In the genomic region with DNA sequence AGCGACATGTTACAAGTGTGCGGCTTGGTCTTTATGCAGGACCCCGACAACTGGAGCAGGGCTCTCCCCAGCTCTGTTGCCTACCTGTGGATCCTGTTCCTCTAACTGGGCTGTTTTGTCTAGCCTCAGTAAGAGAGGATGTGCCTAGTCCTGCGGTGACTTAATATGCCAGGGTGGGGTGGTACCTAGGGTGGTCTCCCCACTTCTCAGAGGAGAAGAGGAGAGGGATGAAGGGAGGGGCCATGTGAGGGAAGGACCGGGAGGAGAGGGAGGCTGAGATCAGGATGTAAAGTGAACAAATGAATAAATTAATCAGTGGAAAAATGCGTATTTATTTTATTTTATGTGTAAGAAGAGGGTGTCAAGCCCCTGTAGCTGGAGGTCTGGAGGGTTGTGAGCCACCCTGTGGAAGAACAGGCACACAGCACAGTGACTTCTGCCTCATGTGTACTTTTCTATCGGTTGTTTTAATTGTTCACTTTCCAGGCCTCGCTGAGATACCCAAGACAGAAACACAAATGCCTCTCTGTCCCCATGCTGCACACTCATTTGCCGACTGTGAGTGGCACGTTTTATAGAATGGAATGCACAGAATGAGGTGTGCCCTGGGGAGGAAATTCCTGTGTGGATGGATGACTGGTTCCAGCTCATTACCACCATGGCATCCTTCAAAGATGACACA, we compare ENCODE assay signal across 10 mouse cellular contexts. TPM values are rescaled to one million over a fixed set of nuclear protein-coding genes. Genes with fewer than 3 reads are reported as not detected.
A peak's percentile ranks its signal among the peaks of the same experiment; 100 is the strongest.
DNase-seq lines count a peak whose midpoint lies in the region; ATAC-seq and TF ChIP-seq lines count a peak whose summit lies in the region.
"Had no signal": no experiment of that assay in that cellular context is flagged by ENCODE, and none has a peak within 500 bp of the region (broad histone marks: within the 10 kb centered on the region; RNA-seq: fewer than 3 reads in every experiment).

No protein-coding gene starts in this region.

- WGBS in kidney, adult 2 months = 53% methylated on average over 10 of the region's 10 CpGs
- 50% methylated on average over 10 of the region's 10 CpGs for WGBS in embryonic facial prominence, embryonic 12.5 days
- 52% methylated on average over 10 of the region's 10 CpGs for WGBS in hindbrain, postnatal 0 days
- WGBS in neural tube, embryonic 11.5 days = 63% methylated on average over 10 of the region's 10 CpGs
- whole genome bisulfite sequencing in liver, embryonic 12.5 days (ENCODE audit: insufficient replicate concordance) = 71% methylated on average over 10 of the region's 10 CpGs

- H3K4me1 ChIP-seq in kidney, adult 2 months (ENCODE audit: control insufficient read depth, insufficient read depth, low read length) = no peaks in the 10 kb centered on the region
- H3K4me1 ChIP-seq in embryonic facial prominence, embryonic 12.5 days = peaks cover 4% of the 10 kb centered on the region; the same call in 1 of the 2 replicates
- H3K4me1 ChIP-seq in hindbrain, postnatal 0 days (ENCODE audit: insufficient read depth, low read length) = no peaks in the 10 kb centered on the region
- no peaks in the 10 kb centered on the region; the same call in 1 of the 2 replicates for H3K4me1 ChIP-seq in neural tube, embryonic 11.5 days (ENCODE audit: control insufficient read depth, insufficient read depth, low read length)
- no peaks in the 10 kb centered on the region for H3K4me1 ChIP-seq in liver, embryonic 12.5 days

- H3K9ac ChIP-seq in embryonic facial prominence, embryonic 12.5 days = no peak overlapping the region
- no peak overlapping the region for H3K9ac ChIP-seq in hindbrain, postnatal 0 days (replicated peaks; ENCODE audit: low read length)
- H3K9ac ChIP-seq in neural tube, embryonic 11.5 days (ENCODE audit: low read length) = no peak overlapping the region
- H3K9ac ChIP-seq in liver, embryonic 12.5 days = no peak overlapping the region

- no peak for TF ChIP-seq POLR2A in kidney, adult 2 months (IDR thresholded peaks at IDR 0.05; ENCODE audit: low read depth, low read length)

- H3K4me3 ChIP-seq in kidney, adult 2 months (ENCODE audit: insufficient read depth, low read depth, low read length) = no peak overlapping the region
- H3K4me3 ChIP-seq in embryonic facial prominence, embryonic 12.5 days = no peak overlapping the region
- H3K4me3 ChIP-seq in hindbrain, postnatal 0 days (ENCODE audit: low read length) = no peak overlapping the region
- H3K4me3 ChIP-seq in neural tube, embryonic 11.5 days (ENCODE audit: low read depth, low read length) = no peak overlapping the region
- no peak overlapping the region for H3K4me3 ChIP-seq in liver, embryonic 12.5 days
- H3K4me3 ChIP-seq: left cerebral cortex, adult 2 months had no signal

- peak; percentile 37 for DNase-seq in kidney, adult 2 months
- no peak for DNase-seq in kidney, adult 9 months
- DNase-seq in hindbrain, postnatal 0 days (ENCODE audit: low spot score) = peak; percentile 32
- DNase-seq in neural tube, embryonic 11.5 days (ENCODE audit: low spot score) = peak; percentile 46
- no peak for DNase-seq in gastrocnemius, adult 18-20 months (ENCODE audit: low spot score)
- DNase-seq in ovary, postnatal 36 days (ENCODE audit: low spot score) = no peak
- DNase-seq: spleen, adult 18-20 months had no signal

- H3K36me3 ChIP-seq in kidney, adult 2 months (ENCODE audit: control insufficient read depth, insufficient read depth, low read length) = no peaks in the 10 kb centered on the region
- no peaks in the 10 kb centered on the region for H3K36me3 ChIP-seq in embryonic facial prominence, embryonic 12.5 days
- no peaks in the 10 kb centered on the region for H3K36me3 ChIP-seq in hindbrain, postnatal 0 days (ENCODE audit: insufficient read depth, low read length)
- no peaks in the 10 kb centered on the region for H3K36me3 ChIP-seq in neural tube, embryonic 11.5 days (ENCODE audit: control insufficient read depth, insufficient read depth, low read length)
- H3K36me3 ChIP-seq in liver, embryonic 12.5 days = no peaks in the 10 kb centered on the region

- no peak overlapping the region for H3K4me2 ChIP-seq in embryonic facial prominence, embryonic 12.5 days (replicated peaks)
- H3K4me2 ChIP-seq in hindbrain, postnatal 0 days (ENCODE audit: low read depth, low read length) = no peak overlapping the region
- H3K4me2 ChIP-seq in neural tube, embryonic 11.5 days (ENCODE audit: low read depth) = no peak overlapping the region
- H3K4me2 ChIP-seq in liver, embryonic 12.5 days = no peak overlapping the region

- H3K27ac ChIP-seq in kidney, adult 2 months (ENCODE audit: insufficient read depth, low read depth, low read length) = no peak overlapping the region
- peak overlapping the region; percentile 23; the same call in 1 of the 2 replicates for H3K27ac ChIP-seq in embryonic facial prominence, embryonic 12.5 days
- H3K27ac ChIP-seq in hindbrain, postnatal 0 days = no peak overlapping the region
- H3K27ac ChIP-seq in neural tube, embryonic 11.5 days (ENCODE audit: low read depth, low read length) = no peak overlapping the region
- no peak overlapping the region for H3K27ac ChIP-seq in liver, embryonic 12.5 days
- H3K27ac ChIP-seq: left cerebral cortex, adult 2 months had no signal

- no peaks in the 10 kb centered on the region for H3K9me3 ChIP-seq in embryonic facial prominence, embryonic 12.5 days
- no peaks in the 10 kb centered on the region for H3K9me3 ChIP-seq in hindbrain, postnatal 0 days (ENCODE audit: low read length)
- no peaks in the 10 kb centered on the region for H3K9me3 ChIP-seq in neural tube, embryonic 11.5 days (ENCODE audit: control insufficient read depth, low read length)
- no peaks in the 10 kb centered on the region for H3K9me3 ChIP-seq in liver, embryonic 12.5 days (replicated peaks)

- H3K27me3 ChIP-seq in kidney, adult 2 months (replicated peaks; ENCODE audit: control insufficient read depth, insufficient read depth, low read length) = no peaks in the 10 kb centered on the region
- H3K27me3 ChIP-seq in embryonic facial prominence, embryonic 12.5 days = no peaks in the 10 kb centered on the region
- no peaks in the 10 kb centered on the region for H3K27me3 ChIP-seq in hindbrain, postnatal 0 days (ENCODE audit: insufficient read depth, low read length)
- no peaks in the 10 kb centered on the region for H3K27me3 ChIP-seq in neural tube, embryonic 11.5 days (ENCODE audit: control insufficient read depth, insufficient read depth, low read length)
- H3K27me3 ChIP-seq in liver, embryonic 12.5 days (replicated peaks) = no peaks in the 10 kb centered on the region; the same call in 1 of the 2 replicates

- no peak for ATAC-seq in embryonic facial prominence, embryonic 12.5 days (ENCODE audit: insufficient number of reproducible peaks, insufficient read depth, low FRiP score, low TSS enrichment)
- ATAC-seq in hindbrain, postnatal 0 days = peak; percentile 69
- ATAC-seq in neural tube, embryonic 11.5 days (ENCODE audit: insufficient read depth, low FRiP score, low TSS enrichment) = peak; percentile 38; the same call in 1 of the 2 replicates
- ATAC-seq in liver, embryonic 12.5 days = no peak

- TF ChIP-seq CTCF in kidney, adult 2 months (conservative IDR thresholded peaks at IDR 0.05; ENCODE audit: insufficient read depth, insufficient read length, low read depth, low read length) = no peak
- peak; percentile 56 for TF ChIP-seq CTCF in hindbrain, postnatal 0 days (IDR thresholded peaks at IDR 0.05; ENCODE audit: low read depth)

RNA-seq across cellular contexts. Expression of a gene that starts 15.7 kb away (rescaled TPM):
- 47.1 and 54.5 TPM in 2 replicates for polyA plus RNA-seq in kidney, adult 2 months (2012; rRNA removed)
- polyA plus RNA-seq in embryonic facial prominence, embryonic 12.5 days (2016; fragmentation: Nextera tagmentation; extraction: Ambion mirVana) = 267 and 276 TPM in 2 replicates
- total RNA-seq in hindbrain, postnatal 0 days (2014; rRNA removed) = 348 and 370 TPM in 2 replicates
- polyA plus RNA-seq in hindbrain, postnatal 0 days (2015; fragmentation: Nextera tagmentation; extraction: Ambion mirVana) = 261 and 279 TPM in 2 replicates
- 315 and 321 TPM in 2 replicates for polyA plus RNA-seq in neural tube, embryonic 11.5 days (2014; fragmentation: Nextera tagmentation; extraction: Ambion mirVana)
- total RNA-seq in gastrocnemius, adult 18-20 months (2021) = 1 to 10 TPM; 1.5 to 2.3 TPM
- 348 and 381 TPM in 2 replicates for polyA plus RNA-seq in liver, embryonic 12.5 days (2016; fragmentation: Nextera tagmentation; extraction: Ambion mirVana)

RNA-seq across cellular contexts. Expression of a gene that starts 26.8 kb away (rescaled TPM):
- 14.7 and 16.2 TPM in 2 replicates for polyA plus RNA-seq in kidney, adult 2 months (2012; rRNA removed)
- polyA plus RNA-seq in embryonic facial prominence, embryonic 12.5 days (2016; fragmentation: Nextera tagmentation; extraction: Ambion mirVana) = 8.8 and 10.0 TPM in 2 replicates
- total RNA-seq in hindbrain, postnatal 0 days (2014; rRNA removed) = 29.1 and 29.6 TPM in 2 replicates
- polyA plus RNA-seq in hindbrain, postnatal 0 days (2015; fragmentation: Nextera tagmentation; extraction: Ambion mirVana) = 15.3 and 17.3 TPM in 2 replicates
- 11.7 TPM in 2 replicates for polyA plus RNA-seq in neural tube, embryonic 11.5 days (2014; fragmentation: Nextera tagmentation; extraction: Ambion mirVana)
- total RNA-seq in gastrocnemius, adult 18-20 months (2021) = 1 to 10 TPM in 1 of 2 experiments, under 1 TPM in 1; 0.78 to 2.0 TPM
- polyA plus RNA-seq in liver, embryonic 12.5 days (2016; fragmentation: Nextera tagmentation; extraction: Ambion mirVana) = 3.9 TPM in 2 replicates

Comparison
In these comparisons a context has a peak if more than half of its experiments do, and no peak if none do; other contexts are left out.
1. DNase-seq: peak in kidney, adult 2 months (single experiment), hindbrain, postnatal 0 days (single experiment) and neural tube, embryonic 11.5 days (single experiment); none in kidney, adult 9 months (single experiment), gastrocnemius, adult 18-20 months (single experiment) and ovary, postnatal 36 days (single experiment).
2. ATAC-seq: peak in hindbrain, postnatal 0 days (single experiment) and neural tube, embryonic 11.5 days (single experiment); none in embryonic facial prominence, embryonic 12.5 days (single experiment) and liver, embryonic 12.5 days (single experiment).